Mouse (Mus musculus) myocyte (in vitro differentiated cells): Measurements from ENCODE around the gene Abca1.

Source experiments
- CEBPB ChIP-seq: IDR thresholded peaks from 2 replicates; pipeline ENCODE4 v1.6.1; 2011; ENCODE audit warnings: mild to moderate bottlenecking, moderate library complexity; ENCODE audit not compliant: poor library complexity, insufficient read depth, severe bottlenecking
- E2F4 ChIP-seq: IDR thresholded peaks from one replicate; pipeline ENCODE4 v1.6.1; 2011; ENCODE audit warnings: mild to moderate bottlenecking, control low read depth, moderate library complexity; ENCODE audit not compliant: insufficient read depth
- MAX ChIP-seq: IDR thresholded peaks from one replicate; pipeline ENCODE4 v1.6.1; 2011; ENCODE audit warnings: low read depth, mild to moderate bottlenecking, control low read depth
- MYOD1 ChIP-seq, 3 experiments: IDR thresholded peaks; one replicate each; pipeline ENCODE4 v1.6.1; 2011; ENCODE audit warnings: control low read depth in 2 of 3, low read depth in 2 of 3, mild to moderate bottlenecking in 2 of 3, moderate library complexity in 1 of 3; ENCODE audit not compliant: insufficient read length in 2 of 3, control insufficient read depth in 1 of 3
- MYOG ChIP-seq, 3 experiments: IDR thresholded peaks; one replicate each; pipeline ENCODE4 v1.6.1; 2011; ENCODE audit warnings: control low read depth in 2 of 3, low read depth in 2 of 3, mild to moderate bottlenecking in 2 of 3; ENCODE audit not compliant: insufficient read length in 2 of 3, control insufficient read depth in 1 of 3, insufficient read depth in 1 of 3
- POLR2A ChIP-seq: IDR thresholded peaks from one replicate; pipeline ENCODE4 v1.6.1; 2011; ENCODE audit warnings: low read depth, mild to moderate bottlenecking, control low read depth, moderate library complexity; ENCODE audit not compliant: insufficient read length
- POLR2AphosphoS2 ChIP-seq: IDR thresholded peaks from one replicate; pipeline ENCODE4 v1.6.1; 2011; ENCODE audit warnings: low read depth, control low read depth; ENCODE audit not compliant: insufficient read length
- REST ChIP-seq: IDR thresholded peaks from one replicate; pipeline ENCODE4 v1.6.1; 2011; ENCODE audit warnings: mild to moderate bottlenecking, control low read depth, moderate library complexity; ENCODE audit not compliant: insufficient read depth, insufficient read length
- TCF12 ChIP-seq: IDR thresholded peaks from one replicate; pipeline ENCODE4 v1.6.1; 2011; ENCODE audit warnings: mild to moderate bottlenecking, control low read depth; ENCODE audit not compliant: poor library complexity, insufficient read depth, severe bottlenecking
- USF1 ChIP-seq: IDR thresholded peaks from one replicate; pipeline ENCODE4 v1.6.1; 2011; ENCODE audit warnings: low read depth, mild to moderate bottlenecking, control low read depth, moderate library complexity

DNA sequence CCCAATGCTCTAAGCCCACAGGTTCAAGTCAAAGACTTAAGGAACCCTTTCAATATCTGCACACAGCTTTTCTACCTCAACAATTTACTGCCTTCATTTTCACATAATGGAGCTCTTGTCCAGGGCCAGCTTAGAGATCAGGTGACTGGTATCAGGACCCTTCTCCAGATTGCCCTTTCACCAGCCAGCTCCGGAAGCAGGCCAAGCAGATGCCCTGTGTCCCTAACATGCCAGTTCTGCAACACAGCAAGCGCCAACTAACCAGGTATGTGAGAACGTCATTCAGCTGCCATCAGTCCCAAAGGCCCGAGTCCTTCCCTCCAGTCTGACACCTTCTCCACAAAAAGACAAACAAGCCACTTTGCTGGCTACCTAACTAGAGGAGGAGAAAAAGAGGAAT is 6.6 kb downstream of the Abca1 start:
- TF ChIP-seq POLR2AphosphoS2 (no peak), POLR2A (no peak), USF1 (no peak), MYOG (IDR thresholded peaks at IDR 0.05; ENCODE audit: control insufficient read depth in 1 of 3, insufficient read depth in 1 of 3, insufficient read length in 2 of 3, low read depth in 2 of 3) (no peak), MYOD1 (IDR thresholded peaks at IDR 0.05; ENCODE audit: control insufficient read depth in 1 of 3, insufficient read length in 2 of 3, low read depth in 2 of 3) (no peak), CEBPB (no peak), MAX (no peak), E2F4 (no peak), TCF12 (no peak), REST (no peak)
